Mouse (Mus musculus): ENCODE results near the gene Tmem45b. TPM values are rescaled to one million over a fixed set of nuclear protein-coding genes. Genes with fewer than 3 reads are reported as not detected.
A peak's percentile ranks its signal among the peaks of the same experiment; 100 is the strongest.

Gene Tmem45b
- polyA plus RNA-seq, 1 experiment from 2014 or later = not detected

DNA sequence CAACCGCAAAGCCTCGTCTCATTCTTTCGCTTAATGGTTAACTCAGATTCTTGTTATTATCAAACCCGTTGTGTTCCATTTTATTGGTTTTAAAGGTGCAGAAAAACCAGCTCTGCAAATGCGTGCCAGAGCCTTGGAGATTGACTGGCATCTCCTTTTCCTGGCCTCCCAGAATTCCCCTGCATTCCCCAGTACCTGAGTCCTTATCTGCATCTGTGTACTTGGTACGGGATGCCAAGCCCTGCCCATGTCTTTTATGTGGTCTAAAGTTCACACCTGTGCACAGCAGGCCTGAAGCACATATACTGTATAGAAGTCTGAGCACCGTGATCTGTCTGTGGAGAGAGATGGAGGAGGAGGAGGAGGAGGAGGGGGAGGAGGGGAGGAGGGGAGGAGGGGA is 26.4 kb downstream of the Tmem45b start:
- Histone ChIP-seq H3K36me3 (no peaks in the 10 kb centered on the region), H3K9ac (replicated peaks) (no peak overlapping the region), H3K4me1 (no peaks in the 10 kb centered on the region), H3K27me3 (no peaks in the 10 kb centered on the region), H3K9me3 (no peaks in the 10 kb centered on the region), H3K4me2 (replicated peaks) (no peak overlapping the region), H3K27ac (replicated peaks) (no peak overlapping the region), H3K4me3 (no peak overlapping the region)
- no peak for ATAC-seq (ENCODE audit: low FRiP score, low read depth)
- WGBS = 84% methylated on average over 7 of the region's 7 CpGs

- Histone ChIP-seq H3K27me3 (no peaks in the 10 kb centered on the region), H3K27ac (replicated peaks) (no peak overlapping the region), H3K9ac (replicated peaks) (no peak overlapping the region), H3K36me3 (no peaks in the 10 kb centered on the region), H3K9me3 (no peaks in the 10 kb centered on the region), H3K4me2 (replicated peaks) (no peak overlapping the region), H3K4me1 (no peaks in the 10 kb centered on the region), H3K4me3 (no peak overlapping the region)
- no peak for ATAC-seq (ENCODE audit: low FRiP score, low read depth)
- 89% methylated on average over 8 of the region's 8 CpGs for WGBS
Observed at GRCm38 (mm10) chr9:31435415-31435814, 28.8 kb downstream of the Tmem45b start.

DNA sequence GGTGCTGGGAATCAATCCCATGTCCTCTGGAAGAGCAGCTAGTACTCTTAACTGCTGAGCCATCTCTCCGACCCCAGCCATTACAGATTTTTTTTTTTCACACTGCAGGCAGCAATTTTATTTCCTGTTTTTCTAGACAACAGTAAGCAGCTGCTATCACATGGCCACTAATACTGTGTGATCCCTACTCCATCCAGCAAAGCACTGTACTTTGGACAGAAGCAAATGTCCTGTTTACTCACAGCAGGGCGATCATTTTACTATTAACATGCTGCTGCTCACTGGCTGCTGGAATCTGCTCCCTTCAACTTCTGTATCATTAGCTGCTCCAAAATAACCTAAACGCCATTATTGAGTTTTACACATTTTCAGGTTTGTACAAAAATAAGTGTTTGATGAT is 30.8 kb downstream of the Tmem45b start:
- no peak for ATAC-seq (ENCODE audit: low FRiP score, low read depth)
- H3K9ac ChIP-seq (replicated peaks) = no peak overlapping the region
- no peak overlapping the region for H3K27ac ChIP-seq (replicated peaks)
- H3K4me3 ChIP-seq = no peak overlapping the region
- no peaks in the 10 kb centered on the region for H3K4me1 ChIP-seq
- no peaks in the 10 kb centered on the region for H3K36me3 ChIP-seq
- H3K27me3 ChIP-seq = no peaks in the 10 kb centered on the region
- H3K4me2 ChIP-seq (replicated peaks) = no peak overlapping the region
- no peaks in the 10 kb centered on the region for H3K9me3 ChIP-seq
- 87% methylated on average over 3 of the region's 3 CpGs for WGBS

DNA sequence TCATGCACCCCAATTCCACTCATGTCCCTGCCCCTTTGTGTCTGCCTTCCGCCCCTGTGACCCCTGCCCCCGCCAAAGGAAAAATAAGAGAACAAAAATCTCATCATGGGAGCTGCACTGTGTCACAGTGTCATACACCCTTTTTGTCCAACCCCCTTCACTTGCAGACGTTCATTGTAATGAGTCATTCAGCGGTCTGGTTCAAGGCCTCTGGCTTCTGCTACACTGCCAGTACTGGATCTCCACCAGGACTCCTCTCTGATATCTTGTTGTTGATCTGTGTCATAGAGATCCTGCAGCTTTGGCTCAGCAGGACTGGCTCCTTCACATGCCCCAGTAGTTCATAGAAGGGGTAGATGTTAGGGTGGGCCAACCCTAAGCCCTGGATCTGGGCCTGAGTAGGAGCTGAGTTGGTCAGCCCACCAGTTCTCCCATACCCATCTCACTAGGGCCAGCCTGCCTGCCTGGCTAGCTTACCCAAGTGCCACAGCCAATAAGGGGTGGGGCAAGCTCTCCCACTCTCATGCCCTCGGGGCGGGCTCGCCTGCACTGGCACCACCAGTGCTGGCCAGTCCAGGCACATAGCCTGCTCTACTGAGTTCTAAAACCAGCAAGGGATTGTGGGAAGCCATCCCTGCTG is 31.8 kb downstream of the Tmem45b start:
- Histone ChIP-seq H3K9ac (replicated peaks) (no peak overlapping the region), H3K4me1 (no peaks in the 10 kb centered on the region), H3K27me3 (no peaks in the 10 kb centered on the region), H3K4me2 (replicated peaks) (no peak overlapping the region), H3K27ac (replicated peaks) (no peak overlapping the region), H3K36me3 (no peaks in the 10 kb centered on the region), H3K4me3 (no peak overlapping the region), H3K9me3 (no peaks in the 10 kb centered on the region)
- ATAC-seq (ENCODE audit: low FRiP score, low read depth) = 0 out of 2 replicates have a peak, but pooled peaks have one; percentile 23
- 79% methylated on average over 7 of the region's 7 CpGs for WGBS

- ATAC-seq (ENCODE audit: low FRiP score, low read depth) = no peak
- H3K27me3 ChIP-seq = no peaks in the 10 kb centered on the region
- H3K36me3 ChIP-seq = no peaks in the 10 kb centered on the region
- no peaks in the 10 kb centered on the region for H3K4me1 ChIP-seq
- H3K9ac ChIP-seq (replicated peaks) = no peak overlapping the region
- 86% methylated on average over 5 of the region's 5 CpGs for WGBS
- no peak overlapping the region for H3K27ac ChIP-seq (replicated peaks)
- H3K9me3 ChIP-seq = no peaks in the 10 kb centered on the region
- no peak overlapping the region for H3K4me3 ChIP-seq
- no peak overlapping the region for H3K4me2 ChIP-seq (replicated peaks)
Observed at GRCm38 (mm10) chr9:31431751-31432150, 32.5 kb downstream of the Tmem45b start.

- WGBS = 73% methylated on average over 9 of the region's 9 CpGs
- Histone ChIP-seq H3K27ac (replicated peaks) (no peak overlapping the region), H3K4me1 (no peaks in the 10 kb centered on the region), H3K4me3 (no peak overlapping the region), H3K9me3 (no peaks in the 10 kb centered on the region), H3K4me2 (replicated peaks) (no peak overlapping the region), H3K9ac (replicated peaks) (no peak overlapping the region), H3K27me3 (no peaks in the 10 kb centered on the region), H3K36me3 (no peaks in the 10 kb centered on the region)
- no peak for ATAC-seq (ENCODE audit: low FRiP score, low read depth)
Observed at GRCm38 (mm10) chr9:31430011-31430410, 34.3 kb downstream of the Tmem45b start.

GRCm38 (mm10) chr9:31428971-31429370 is 35.3 kb downstream of the Tmem45b start:
- Histone ChIP-seq H3K27me3 (no peaks in the 10 kb centered on the region), H3K27ac (replicated peaks) (no peak overlapping the region), H3K4me1 (no peaks in the 10 kb centered on the region), H3K9ac (replicated peaks) (no peak overlapping the region), H3K4me2 (replicated peaks) (no peak overlapping the region), H3K4me3 (no peak overlapping the region), H3K9me3 (no peaks in the 10 kb centered on the region), H3K36me3 (peaks cover under 1% of the 10 kb centered on the region)
- ATAC-seq (ENCODE audit: low FRiP score, low read depth) = no peak
- 92% methylated on average over 7 of the region's 7 CpGs for WGBS

GRCm38 (mm10) chr9:31422143-31422542 is 42.1 kb downstream of the Tmem45b start:
- Histone ChIP-seq H3K9me3 (no peaks in the 10 kb centered on the region), H3K36me3 (peaks cover 56% of the 10 kb centered on the region), H3K27ac (replicated peaks) (no peak overlapping the region), H3K9ac (replicated peaks) (no peak overlapping the region), H3K27me3 (no peaks in the 10 kb centered on the region), H3K4me3 (no peak overlapping the region), H3K4me2 (replicated peaks) (no peak overlapping the region), H3K4me1 (no peaks in the 10 kb centered on the region)
- ATAC-seq (ENCODE audit: low FRiP score, low read depth) = no peak
- 93% methylated on average over 5 of the region's 5 CpGs for WGBS

GRCm38 (mm10) chr9:31418821-31419220 is 45.4 kb downstream of the Tmem45b start:
- peaks cover 85% of the 10 kb centered on the region for H3K36me3 ChIP-seq

GRCm38 (mm10) chr9:31412165-31412564 is 52.1 kb downstream of the Tmem45b start:
- Histone ChIP-seq H3K4me1 (no peaks in the 10 kb centered on the region), H3K9me3 (no peaks in the 10 kb centered on the region), H3K4me2 (replicated peaks) (no peak overlapping the region), H3K4me3 (no peak overlapping the region), H3K9ac (replicated peaks) (no peak overlapping the region), H3K27ac (replicated peaks) (no peak overlapping the region), H3K27me3 (no peaks in the 10 kb centered on the region), H3K36me3 (peaks cover 89% of the 10 kb centered on the region)
- no peak for ATAC-seq (ENCODE audit: low FRiP score, low read depth)
- 94% methylated on average over 4 of the region's 4 CpGs for WGBS

More at GRCm38 (mm10) chr9:31418821-31419220, 45.4 kb downstream of the Tmem45b start:
- Histone ChIP-seq H3K27me3 (no peaks in the 10 kb centered on the region), H3K4me1 (no peaks in the 10 kb centered on the region), H3K4me3 (no peak overlapping the region), H3K4me2 (replicated peaks) (no peak overlapping the region), H3K9ac (replicated peaks) (no peak overlapping the region), H3K27ac (replicated peaks) (no peak overlapping the region), H3K9me3 (no peaks in the 10 kb centered on the region)
- WGBS = 83% methylated on average over 1 of the region's 1 CpGs
- ATAC-seq (ENCODE audit: low FRiP score, low read depth) = no peak

GRCm38 (mm10) chr9:31405217-31405616 is 59.0 kb downstream of the Tmem45b start:
- Histone ChIP-seq H3K9ac (replicated peaks) (no peak overlapping the region), H3K27ac (replicated peaks) (no peak overlapping the region), H3K4me2 (replicated peaks) (no peak overlapping the region), H3K4me3 (no peak overlapping the region), H3K27me3 (no peaks in the 10 kb centered on the region), H3K4me1 (no peaks in the 10 kb centered on the region), H3K36me3 (peaks cover 91% of the 10 kb centered on the region), H3K9me3 (no peaks in the 10 kb centered on the region)
- 63% methylated on average over 6 of the region's 6 CpGs for WGBS
- no peak for ATAC-seq (ENCODE audit: low FRiP score, low read depth)

- Histone ChIP-seq H3K27me3 (no peaks in the 10 kb centered on the region), H3K4me1 (no peaks in the 10 kb centered on the region), H3K36me3 (peaks cover 91% of the 10 kb centered on the region), H3K9ac (replicated peaks) (no peak overlapping the region), H3K9me3 (no peaks in the 10 kb centered on the region), H3K27ac (replicated peaks) (no peak overlapping the region), H3K4me3 (no peak overlapping the region), H3K4me2 (replicated peaks) (no peak overlapping the region)
- ATAC-seq (ENCODE audit: low FRiP score, low read depth) = no peak
- 94% methylated on average over 2 of the region's 2 CpGs for WGBS
Observed at GRCm38 (mm10) chr9:31404311-31404710, 60.0 kb downstream of the Tmem45b start.

DNA sequence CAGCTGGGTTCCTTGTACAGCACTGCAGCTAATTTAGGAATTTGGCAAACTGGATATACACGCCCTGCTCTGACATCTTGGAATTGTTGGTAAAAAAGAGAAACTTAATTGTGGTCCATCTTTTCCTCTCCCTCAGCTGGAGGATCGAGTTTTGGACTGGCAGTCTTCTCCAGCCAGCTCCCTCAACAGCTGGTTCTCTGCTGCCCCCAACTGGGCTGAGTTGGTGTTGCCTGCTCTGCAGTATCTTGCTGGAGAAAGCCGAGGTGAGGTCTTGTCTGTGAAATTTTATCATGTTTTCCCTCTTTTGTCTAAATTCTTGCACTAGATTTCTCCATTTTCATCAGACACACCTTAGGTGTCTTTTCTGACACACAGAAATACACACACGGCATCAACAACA is 63.8 kb downstream of the Tmem45b start:
- H3K4me3 ChIP-seq = no peak overlapping the region
- no peak overlapping the region for H3K27ac ChIP-seq (replicated peaks)
- no peak overlapping the region for H3K9ac ChIP-seq (replicated peaks)
- no peaks in the 10 kb centered on the region for H3K27me3 ChIP-seq
- no peak for ATAC-seq (ENCODE audit: low FRiP score, low read depth)
- H3K4me1 ChIP-seq = no peaks in the 10 kb centered on the region
- 58% methylated on average over 4 of the region's 4 CpGs for WGBS
- no peaks in the 10 kb centered on the region for H3K9me3 ChIP-seq
- H3K36me3 ChIP-seq = peaks cover 99% of the 10 kb centered on the region
- no peak overlapping the region for H3K4me2 ChIP-seq (replicated peaks)
